Mouse (Mus musculus) heart, adult 18-20 months (tissue): ENCODE data around the gene Olfr887. TPM values are rescaled to one million over a fixed set of nuclear protein-coding genes. Genes with fewer than 3 reads are reported as not detected.

ENCODE experiments used
- DNase-seq, 2 experiments: peaks; one replicate each; pipeline ENCODE4 v3.0.0; 2021 to 2022; ENCODE audit warnings: mixed read lengths in 1 of 2
- long read RNA-seq, 2 experiments: library from polyadenylated mRNA; stranded (forward); transcript quantifications; one replicate each; pipeline ENCODE4 v2.0.0; 2021
- total RNA-seq, 2 experiments: library from RNA; stranded (reverse); gene quantifications; 2 replicates each; pipeline ENCODE4 v1.2.3; 2021

Olfr887 gene
- not detected for total RNA-seq
- long read RNA-seq, experiment 1, result 0 reads
- long read RNA-seq, experiment 2, result 0 reads

DNA sequence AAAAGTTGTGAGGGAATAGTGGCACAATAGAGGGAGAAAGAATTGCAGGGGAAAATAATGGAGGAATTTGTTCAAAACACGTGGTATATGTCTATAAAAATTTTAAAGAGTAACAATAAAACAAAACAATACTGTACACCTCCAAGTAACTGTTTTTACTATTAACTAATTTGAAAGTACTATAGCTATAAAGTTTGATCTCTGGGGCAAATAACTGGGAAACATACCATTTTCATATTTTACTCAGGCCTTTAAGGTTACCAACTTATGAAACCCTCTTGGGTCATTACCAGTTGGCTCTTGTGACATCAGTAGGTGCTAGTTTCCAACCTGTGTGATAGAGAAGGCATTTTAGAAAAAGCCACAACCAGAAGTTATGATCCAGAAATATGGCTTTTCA, at the start of gene Olfr887:
Gene Olfr887 (plus strand): TSS at position 301 of the 400 bp plus-strand sequence.
- DNase-seq, result no peak

GRCm38 (mm10) chr9:38046255-38046654, 37.6 kb upstream of the Olfr887 start, which contains the start of gene Olfr884:
Gene Olfr884 (plus strand): TSS chr9:38046555.
- no peak for DNase-seq

DNA sequence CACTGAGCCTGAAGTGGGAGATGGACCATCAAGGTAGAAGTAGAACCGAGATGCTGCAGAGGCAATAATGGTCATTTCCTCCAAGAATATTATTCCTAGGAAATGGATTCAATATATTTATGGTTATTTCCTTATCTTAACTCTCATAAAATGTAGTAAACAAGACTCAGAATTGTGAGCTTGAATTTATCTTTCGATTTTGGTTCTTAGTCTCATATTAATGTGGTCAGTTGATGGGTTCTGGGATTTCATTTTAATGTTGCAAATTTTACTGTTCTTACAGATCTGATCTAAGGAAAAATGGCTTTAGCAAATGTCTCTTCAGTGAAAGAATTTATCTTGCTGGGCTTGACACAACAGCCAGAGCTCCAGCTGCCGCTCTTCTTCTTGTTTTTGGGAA, 22.9 kb upstream of the Olfr887 start, which contains the start of gene Olfr885:
Gene Olfr885 (plus strand): TSS at position 301 of the 400 bp plus-strand sequence.
- DNase-seq, result no peak

- DNase-seq, result no peak
These were observed 24.0 kb downstream of the Olfr887 start, which contains the start of gene Olfr888 for GRCm38 (mm10) chr9:38107828-38108227. Gene Olfr888 (plus strand): TSS chr9:38108128.

- DNase-seq, result no peak
These were observed 31.0 kb downstream of the Olfr887 start, which contains the start of gene Olfr889 for GRCm38 (mm10) chr9:38114898-38115297. Gene Olfr889 (plus strand): TSS chr9:38115198.

Other genes starting within 250 kb of the Olfr887 start
- gene Olfr877, start 229.8 kb upstream of the Olfr887 start, total RNA-seq, result not detected
- gene Olfr145, start 187.3 kb upstream of the Olfr887 start, total RNA-seq, result not detected
- gene Olfr878, start 166.2 kb upstream of the Olfr887 start, total RNA-seq, result not detected
- not detected for gene Olfr881, start 92.2 kb upstream of the Olfr887 start, total RNA-seq
- not detected for gene Olfr883, start 58.3 kb upstream of the Olfr887 start, total RNA-seq
- not detected for gene Olfr884, start 37.5 kb upstream of the Olfr887 start, total RNA-seq
- not detected for gene Olfr885, start 22.8 kb upstream of the Olfr887 start, total RNA-seq
- not detected for gene Olfr888, start 24.1 kb downstream of the Olfr887 start, total RNA-seq
- not detected for gene Olfr889, start 31.1 kb downstream of the Olfr887 start, total RNA-seq
- not detected for gene Olfr890, start 58.4 kb downstream of the Olfr887 start, total RNA-seq
- not detected for gene Olfr891, start 96.7 kb downstream of the Olfr887 start, total RNA-seq
- not detected for gene Olfr893, start 124.3 kb downstream of the Olfr887 start, total RNA-seq
- gene Olfr894, start 134.0 kb downstream of the Olfr887 start, total RNA-seq, result not detected
- gene Olfr143, start 168.7 kb downstream of the Olfr887 start, total RNA-seq, result not detected
- gene Olfr895, start 183.8 kb downstream of the Olfr887 start, total RNA-seq, result not detected
- not detected for gene Olfr896-ps1, start 207.0 kb downstream of the Olfr887 start, total RNA-seq
- not detected for gene Olfr25, start 245.0 kb downstream of the Olfr887 start, total RNA-seq